Mouse (Mus musculus): ENCODE results near the gene Ngly1. TPM values are rescaled to one million over a fixed set of nuclear protein-coding genes. Genes with fewer than 3 reads are reported as not detected.
A peak's percentile ranks its signal among the peaks of the same experiment; 100 is the strongest.

The Ngly1 gene
- 10 to 100 TPM; 48.5 to 52.5 TPM for total RNA-seq (2021)
- long read RNA-seq, experiment 1, transcript Ngly1-201 (12 exons, 2,935 nt): major isoform, 77 of 112 reads
- long read RNA-seq, experiment 1, partial matches to known transcripts: 15 of 112 reads
- long read RNA-seq, experiment 1, other reads (novel, unspliced or antisense): 18 of 112 reads
- long read RNA-seq, experiment 2, transcript Ngly1-201 (12 exons, 2,935 nt): major isoform, 48 of 54 reads
- long read RNA-seq, experiment 2, partial matches to known transcripts: 3 of 54 reads
- long read RNA-seq, experiment 2, other reads (novel, unspliced or antisense): 2 of 54 reads

DNA sequence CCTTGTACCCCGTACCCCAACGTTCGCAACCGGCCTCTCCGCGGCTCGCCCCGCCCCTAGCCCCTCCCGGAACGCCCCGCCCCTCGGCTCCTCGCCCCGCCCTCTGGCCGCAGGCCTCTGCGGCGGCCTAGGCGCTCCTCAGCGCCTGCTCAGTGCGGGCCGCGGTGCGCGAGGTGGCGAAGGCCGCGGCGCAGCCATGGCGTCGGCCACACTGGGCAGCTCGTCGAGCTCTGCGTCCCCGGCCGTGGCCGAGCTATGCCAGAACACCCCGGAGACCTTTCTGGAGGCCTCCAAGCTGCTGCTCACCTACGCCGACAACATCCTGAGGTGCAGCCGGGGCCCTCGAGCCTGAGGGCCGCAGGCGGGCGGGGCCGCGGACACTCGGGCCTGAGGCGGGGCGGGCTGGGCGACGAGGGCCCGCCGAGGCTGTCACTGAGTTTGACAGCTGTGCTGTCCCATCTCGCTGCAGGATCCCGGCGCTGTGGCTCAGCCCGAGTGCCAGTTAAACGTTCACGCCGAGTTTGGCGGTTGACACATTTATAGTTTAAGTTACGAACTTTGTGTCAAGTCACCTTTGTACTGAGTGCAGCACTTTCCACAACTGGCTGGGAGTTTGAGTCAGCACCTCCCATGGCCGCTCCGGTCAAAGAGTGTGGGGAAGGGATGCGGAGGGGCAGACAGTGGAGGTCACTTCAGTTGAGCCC is at the start of gene Ngly1, which contains the start of gene Oxsm:
Gene Ngly1, plus strand, starts transcription at position 110 of the 704 bp plus-strand sequence.
Gene Oxsm, minus strand, starts transcription at position 638 of the 704 bp plus-strand sequence.
- DNase-seq: peak; percentile 95

DNA sequence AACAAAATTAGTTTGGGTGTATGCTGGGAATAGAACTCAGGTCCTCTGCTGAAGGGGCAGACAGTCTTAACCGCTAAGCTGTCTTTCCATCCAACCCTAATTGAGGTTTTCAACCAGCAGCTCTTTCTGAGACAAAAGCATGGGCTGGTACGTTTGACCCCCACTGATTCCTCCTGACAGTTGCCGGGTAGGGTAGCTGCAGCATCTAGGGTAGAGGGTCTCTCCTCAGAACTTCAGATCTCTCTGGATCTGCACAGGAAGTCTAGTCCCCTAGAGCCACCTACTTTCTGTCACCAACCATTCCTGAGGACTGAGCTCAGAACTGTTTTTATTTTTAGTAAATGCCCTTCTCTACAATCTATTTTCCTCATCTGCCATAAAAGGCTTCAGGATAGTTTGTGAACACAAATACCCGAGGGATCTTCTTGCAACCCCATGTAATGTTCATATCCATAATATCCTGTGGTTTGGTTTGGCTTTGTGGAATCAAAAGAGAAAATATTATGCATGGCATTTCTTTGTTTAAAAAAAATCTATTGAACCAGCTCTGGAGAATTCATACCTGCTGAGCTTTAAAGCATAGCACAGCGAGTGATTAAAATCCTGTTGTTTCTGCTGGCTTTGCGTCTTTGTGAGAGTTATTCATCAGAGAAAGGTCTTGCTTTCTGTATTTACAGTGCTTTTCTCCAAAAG is 48.7 kb upstream of the Ngly1 start:
- DNase-seq: no peak

DNA sequence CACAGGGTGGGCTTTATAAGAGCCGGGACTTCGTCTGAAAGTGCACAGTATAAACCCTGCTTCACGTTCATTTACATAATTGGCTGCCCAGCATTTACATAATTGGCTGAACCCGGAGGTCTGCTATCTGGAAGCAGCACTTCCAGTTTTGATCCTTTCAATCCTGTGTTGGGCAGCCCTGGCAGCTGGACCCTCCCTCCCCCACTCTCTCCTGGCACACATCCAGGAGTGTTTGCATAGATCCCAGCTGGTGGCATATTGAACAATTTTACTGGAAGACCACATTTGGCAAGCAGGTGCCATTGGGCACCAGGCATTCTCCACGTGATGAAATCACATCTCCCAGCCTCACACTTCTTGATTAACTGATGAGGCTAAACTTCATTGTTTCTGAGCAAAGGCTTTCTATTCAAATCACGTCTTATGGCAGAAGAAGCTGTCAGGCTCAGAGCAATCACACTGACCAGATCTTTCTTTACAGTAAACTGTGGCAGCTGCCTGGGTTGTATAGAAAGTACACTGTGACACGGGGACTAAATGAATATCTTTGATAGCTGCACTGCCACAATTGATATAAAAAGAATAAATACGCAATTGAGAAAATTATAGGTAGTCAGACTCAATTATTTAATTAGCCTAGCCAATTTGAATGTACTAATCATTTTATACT is 48.0 kb upstream of the Ngly1 start:
- peak; percentile 18 for DNase-seq

DNA sequence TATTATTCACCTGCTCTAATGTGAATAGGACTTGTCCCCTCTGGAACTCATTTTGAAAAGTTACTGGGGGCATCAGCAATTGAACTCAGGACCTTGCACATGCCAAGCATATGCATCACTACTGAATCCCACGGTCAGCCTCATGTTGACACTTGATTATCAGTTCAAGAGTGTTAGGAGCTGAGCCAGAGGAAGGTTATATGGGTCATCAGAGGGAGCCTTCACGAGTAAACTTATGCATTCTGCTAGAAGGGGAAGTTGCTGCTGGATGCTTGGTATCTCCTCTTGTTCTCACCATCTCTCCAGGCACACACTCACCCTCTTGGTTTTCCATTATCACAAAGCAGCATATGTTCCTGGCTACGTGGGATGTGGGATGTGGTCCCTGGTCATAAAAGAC is 47.4 kb upstream of the Ngly1 start:
- DNase-seq: no peak

DNA sequence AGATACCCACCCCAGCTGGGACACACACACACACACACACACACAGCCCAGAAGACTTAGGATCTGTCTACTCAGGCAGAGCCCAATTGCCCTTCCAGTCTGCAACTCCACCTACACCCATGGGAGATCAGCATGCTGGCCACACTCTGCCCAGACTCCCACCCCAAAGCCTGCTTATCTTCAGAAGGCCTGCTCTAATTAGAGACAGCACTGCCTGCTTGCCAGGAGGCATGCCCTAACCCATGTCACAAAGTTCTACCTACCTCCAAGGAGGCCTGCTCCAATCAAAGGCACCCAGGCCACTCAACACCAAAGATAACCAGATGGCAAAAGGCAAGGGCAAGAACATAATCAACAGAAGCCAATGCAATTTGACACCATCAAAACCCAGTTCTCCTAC is 41.4 kb upstream of the Ngly1 start:
- DNase-seq: no peak

DNA sequence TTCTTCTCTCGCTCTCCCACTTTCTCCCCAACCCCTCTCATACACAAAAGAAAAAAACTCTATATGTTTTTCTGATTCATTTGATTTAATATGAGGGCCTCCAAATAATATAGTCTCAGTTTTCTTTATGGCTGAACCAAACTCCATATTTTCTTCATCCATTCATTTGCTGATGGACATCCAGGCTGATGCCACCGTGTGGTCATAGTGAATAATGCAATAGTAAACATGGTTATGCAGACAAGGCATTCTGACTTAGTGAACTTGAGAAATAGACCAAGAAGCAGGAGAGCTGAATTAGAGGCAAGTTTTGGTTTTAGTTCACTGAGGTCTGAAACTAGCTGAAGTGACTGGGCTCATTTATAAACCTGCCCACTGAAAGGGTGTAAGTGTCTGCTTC is 30.1 kb upstream of the Ngly1 start:
- DNase-seq: peak; percentile 7

DNA sequence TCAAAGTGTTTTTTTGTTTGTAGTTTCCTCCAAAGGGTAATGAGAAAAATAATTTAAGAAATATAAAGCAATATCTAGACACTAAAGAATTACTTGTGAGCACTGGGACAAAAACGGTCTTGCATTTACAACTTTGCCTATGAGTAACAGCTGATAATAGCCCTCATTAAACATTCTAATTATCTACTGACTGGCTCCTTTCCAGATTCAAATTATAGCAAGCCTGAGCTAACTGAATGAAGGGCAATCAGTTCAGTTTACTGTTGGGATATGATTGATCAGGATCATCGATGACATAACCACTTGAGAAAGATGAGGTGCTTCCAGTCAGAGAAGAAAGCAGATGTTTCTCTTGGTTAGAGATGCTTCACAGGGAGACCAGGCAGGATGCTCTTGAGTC is 19.7 kb upstream of the Ngly1 start:
- no peak for DNase-seq

DNA sequence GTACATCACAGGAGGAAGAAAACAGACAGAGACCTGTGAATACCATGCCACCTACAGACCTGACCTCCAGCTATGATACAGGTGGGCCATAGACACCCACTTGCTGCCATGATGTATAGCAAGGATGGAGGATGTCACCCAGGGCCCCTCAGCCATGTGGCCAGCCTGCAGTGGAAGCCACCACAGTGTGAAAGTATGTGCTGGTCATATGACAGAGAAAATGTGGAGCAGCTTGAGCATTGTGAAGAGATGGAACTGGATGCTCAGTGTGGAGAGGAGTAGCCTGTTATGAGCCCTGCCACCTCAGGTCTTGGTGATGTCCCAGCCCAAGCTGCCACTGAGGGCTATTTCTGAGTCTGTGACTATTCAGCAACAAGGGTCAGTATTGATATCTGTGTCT is 18.5 kb upstream of the Ngly1 start:
- DNase-seq: no peak

DNA sequence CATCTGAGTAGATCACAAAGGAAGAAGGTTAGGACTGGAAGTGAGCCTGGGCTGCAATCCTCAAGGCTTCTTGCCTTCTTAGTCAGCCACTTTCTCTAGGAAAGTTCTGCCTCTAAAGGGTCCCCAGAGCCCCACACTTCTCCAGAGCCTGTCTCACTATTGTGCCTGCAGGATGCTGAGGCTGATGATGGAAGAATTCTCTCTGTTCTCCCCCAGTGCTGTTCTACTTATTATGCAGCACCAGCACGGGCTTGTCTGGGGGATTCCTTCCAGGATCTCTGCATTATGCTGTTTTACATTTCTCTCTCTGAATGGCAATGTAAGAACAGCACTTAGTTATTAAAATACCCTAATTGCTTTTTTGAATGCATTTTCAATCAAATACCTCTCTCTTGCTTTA is 15.6 kb upstream of the Ngly1 start:
- no peak for DNase-seq

DNA sequence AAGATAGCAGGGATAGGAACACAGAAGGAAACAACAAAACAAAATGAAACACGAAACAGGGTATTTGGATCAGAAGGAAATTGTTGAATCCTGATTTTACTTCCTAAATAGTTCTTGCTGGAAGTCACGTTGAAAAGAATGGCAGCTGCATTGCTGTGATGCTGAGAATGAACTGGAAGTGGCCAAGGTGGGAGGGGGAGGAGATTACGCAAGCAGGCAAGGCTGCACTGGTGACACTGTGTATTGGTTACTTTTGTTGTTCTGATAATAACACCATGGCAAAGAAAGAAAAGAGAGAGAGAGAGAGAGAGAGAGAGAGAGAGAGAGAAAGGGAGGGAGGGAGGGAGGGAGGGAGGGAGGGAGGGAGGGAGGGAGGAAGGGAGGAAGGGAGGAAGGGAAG is 12.6 kb upstream of the Ngly1 start:
- no peak for DNase-seq

DNA sequence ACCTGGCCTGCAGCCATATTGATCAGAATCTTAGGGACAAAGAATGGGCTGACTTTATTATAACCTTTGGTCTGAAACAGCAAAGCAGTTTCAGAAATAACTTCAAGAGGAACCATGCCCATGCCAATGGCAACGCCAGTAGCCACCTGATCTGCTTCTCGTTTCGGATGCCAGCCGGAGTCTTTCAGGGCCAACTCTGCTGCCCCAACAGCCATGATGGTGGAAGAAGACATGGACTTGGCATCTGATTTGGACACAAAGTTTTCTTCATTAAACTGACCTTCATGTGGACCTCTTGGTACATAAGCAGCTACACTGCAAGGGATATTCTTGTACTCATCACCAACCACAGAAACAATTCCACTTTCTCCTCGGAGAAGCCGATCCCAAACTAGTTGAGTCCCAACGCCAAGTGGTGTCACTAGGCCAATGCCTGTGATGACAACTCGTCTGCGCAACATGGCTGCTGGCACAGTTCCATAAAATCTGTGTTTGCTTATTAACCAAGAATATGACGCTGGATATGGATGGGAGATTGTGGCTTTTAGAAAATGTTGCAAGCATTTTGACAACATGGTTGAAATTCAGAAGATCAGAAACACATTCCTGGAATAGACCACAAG is 6.8 kb upstream of the Ngly1 start:
- no peak for DNase-seq

DNA sequence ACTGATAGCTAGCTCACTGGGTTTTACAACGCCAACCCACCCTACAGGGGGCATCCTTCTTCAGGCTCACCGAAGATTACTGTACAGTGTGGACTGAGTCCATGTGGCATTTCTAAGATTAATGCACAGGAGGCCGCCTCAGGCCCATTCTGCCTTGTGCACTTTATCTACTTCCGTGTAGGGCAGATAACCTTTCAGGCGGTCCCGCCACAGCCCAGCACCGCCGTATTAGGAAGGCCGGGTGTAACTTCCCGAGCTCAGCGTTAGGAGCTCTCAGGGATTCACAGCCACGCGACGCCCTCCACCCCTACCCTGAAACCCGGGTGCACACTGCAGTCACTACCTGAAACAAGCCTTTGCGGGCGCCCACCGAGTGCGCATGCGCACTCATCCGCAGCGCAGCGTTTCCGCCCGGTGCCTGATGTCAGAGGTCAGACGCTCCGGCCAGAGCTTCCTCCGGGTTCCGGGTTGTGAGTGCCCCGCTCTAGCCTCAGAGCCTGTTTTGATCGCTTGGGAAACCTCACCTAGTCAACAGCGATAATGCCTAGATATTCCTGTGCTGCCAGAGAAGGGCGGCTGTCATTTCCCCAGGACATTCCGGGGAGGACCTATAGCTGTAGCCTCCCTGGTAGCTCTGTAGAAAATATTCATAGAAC is 6.0 kb upstream of the Ngly1 start:
- peak; percentile 94 for DNase-seq

DNA sequence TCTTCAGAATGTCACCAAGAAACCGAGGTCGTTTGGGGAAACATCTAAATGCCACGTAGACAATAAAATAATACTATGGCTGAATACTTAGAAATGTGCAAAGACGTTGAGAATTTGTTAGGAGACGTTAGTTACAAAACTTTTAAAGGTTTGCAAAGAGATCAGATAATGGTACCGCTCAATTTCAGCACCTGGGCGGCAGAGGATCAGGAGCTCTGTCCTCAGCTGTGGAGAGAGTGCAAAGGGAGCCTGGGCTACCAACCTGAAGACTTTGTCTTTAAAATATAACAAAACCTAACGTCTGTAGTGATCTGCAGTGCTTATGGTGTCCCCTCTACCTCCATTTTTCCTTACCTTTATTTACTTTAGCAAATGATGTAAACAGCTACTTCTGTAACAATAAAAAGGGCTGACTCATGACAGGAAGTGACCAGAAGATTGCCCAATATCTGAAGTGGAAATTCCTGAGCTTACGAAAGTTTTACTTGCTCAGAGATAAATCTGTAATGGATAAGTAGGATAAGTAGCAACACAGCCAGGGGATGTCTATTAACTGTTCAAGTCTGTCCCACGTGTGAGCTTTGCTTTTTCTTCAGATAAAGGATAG is 5.4 kb upstream of the Ngly1 start:
- peak; percentile 30 for DNase-seq

DNA sequence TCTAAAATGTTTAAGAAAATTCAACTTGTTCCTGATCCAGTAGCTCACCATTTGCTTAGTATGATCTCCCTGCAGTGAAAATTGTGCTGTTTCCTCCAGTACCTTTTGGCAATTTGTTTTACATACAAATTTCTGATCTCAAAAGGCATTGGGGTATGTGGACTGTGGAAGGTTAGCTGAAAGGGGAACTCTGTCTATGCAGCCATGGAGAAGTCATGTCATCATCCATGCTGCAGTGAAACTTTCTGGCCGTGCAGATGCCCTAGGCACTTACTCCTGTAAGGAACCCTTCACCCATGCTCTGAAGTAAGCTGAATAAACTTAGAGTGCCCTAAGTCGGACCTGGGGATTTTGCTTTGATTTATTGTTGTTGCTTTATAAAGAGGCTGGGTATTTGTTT is 4.7 kb upstream of the Ngly1 start:
- no peak for DNase-seq

DNA sequence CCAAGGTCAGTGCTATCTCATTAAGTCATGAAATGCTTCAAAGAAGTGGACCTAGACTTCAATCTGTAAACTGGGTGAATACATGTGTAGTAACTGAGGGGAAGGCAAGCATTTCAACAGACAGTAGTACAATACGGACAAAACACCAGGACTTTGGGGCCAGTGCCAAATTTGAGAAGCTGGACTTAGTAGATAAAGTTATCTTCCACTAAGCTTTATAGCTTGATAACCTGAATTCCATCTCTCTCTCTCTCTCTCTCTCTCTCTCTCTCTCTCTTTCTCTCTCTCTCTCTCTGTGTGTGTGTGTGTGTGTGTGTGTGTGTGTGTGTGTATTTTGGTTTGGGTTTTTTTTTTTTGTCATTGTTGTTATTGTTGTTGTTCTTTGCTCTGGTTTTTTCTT is 4.0 kb upstream of the Ngly1 start:
- no peak for DNase-seq

DNA sequence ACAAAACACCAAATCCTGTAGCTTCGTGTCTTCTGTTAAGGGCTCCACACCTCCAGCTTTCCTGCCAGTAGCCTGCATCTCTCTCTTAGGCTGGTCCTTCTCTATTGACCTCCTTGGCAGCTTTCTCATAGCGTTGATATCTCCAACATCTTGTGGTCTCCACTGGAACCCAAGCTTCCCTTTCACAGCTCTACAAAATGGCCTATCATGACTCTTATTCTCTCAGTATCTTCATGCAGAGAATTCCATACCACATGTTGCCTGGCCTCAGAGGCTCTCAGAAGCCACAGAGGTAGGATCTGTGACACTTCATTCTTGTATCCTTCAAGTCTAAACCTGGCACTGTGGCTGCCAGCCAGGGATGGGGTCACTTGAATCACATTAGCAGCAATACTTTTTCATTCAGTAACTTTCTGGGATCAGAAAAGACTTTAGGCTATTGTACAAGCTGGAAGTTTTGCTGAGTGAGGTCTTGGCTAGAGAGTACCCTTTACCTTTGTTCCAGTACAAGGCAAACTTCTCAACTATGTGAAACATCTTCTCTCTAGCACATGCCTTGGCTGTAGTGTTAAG is 2.7 kb upstream of the Ngly1 start:
- DNase-seq: no peak

DNA sequence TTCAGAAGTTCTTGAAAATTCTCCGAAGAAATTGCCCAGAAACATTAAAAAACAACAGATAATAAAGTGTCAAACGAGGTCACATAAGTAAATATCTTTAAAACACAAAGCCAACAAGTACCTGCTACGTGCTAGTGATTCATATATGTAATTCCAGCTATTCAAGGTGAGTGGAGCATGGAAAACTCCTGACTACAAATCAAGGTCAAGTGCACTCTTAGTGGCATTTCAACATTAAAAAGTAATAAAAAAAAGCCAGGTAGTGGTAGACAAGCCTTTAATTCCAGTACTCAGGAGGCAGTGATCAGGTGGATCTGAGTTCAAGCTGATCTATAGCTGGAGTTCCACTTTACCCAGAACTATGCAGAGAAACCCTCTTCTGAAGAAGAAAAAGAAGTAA is 945 bp upstream of the Ngly1 start:
- DNase-seq: no peak

DNA sequence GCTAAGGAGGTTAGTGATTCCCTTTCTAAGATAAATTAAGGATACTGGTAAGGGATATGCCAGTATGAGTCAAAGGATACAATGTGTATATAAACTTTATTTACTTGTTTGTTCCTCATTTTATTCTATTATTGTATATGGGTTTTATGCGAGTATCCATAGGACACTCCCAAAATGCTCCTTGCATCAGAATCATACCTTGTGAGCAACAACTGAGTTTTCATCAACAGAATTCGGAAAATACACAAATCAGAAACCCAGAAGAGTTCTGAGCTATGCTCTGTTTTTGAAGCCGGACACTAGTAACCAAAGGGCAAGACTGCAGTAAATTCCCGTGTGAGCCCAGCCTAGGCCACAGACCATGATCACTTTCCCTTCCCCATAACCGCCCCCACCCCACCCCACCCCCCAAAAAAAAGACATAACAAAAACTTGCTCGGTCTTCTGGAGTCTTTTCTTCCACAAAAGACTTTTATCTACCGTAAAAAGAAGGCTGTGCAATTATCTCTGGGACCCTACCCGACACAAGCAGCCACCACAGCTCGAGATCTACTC is 400 bp upstream of the Ngly1 start:
- DNase-seq: no peak

DNA sequence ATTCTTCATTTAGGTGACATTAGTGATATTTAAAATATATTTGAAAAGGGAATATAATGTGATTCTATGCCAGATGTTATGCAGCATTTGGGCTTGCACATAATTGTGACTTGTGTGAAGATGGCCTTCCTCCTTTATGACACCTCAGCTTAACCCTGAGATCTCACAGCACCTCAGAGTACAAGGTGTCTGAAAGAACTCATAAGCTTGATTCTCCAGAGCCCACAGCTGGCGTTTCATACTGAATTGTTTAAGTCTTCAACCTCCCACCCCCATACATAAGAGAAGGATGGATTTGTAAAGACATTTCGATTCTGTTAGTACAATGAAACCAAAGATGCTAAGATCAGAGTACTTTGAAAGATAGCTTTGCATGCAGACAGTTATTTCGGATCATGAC is 1.0 kb downstream of the Ngly1 start:
- DNase-seq: no peak

DNA sequence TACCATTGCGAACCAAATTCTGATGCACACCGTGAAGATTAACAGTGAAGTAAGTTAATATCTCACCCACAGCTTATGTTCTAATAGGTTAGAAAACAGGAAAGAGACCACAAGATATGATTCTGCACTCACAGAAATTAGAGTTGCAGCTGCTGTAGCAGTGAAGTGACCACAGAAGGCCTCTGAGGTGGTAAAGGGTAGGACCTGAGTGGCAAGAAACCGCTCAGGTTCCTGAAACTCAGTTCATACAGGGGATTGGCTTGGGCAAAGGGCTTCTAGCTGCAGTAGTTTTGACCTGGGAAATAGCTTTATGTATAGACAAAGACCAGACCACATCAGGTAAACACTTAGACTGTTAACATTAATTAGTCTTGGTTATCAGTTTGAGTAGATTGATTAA is 6.7 kb downstream of the Ngly1 start:
- no peak for DNase-seq

DNA sequence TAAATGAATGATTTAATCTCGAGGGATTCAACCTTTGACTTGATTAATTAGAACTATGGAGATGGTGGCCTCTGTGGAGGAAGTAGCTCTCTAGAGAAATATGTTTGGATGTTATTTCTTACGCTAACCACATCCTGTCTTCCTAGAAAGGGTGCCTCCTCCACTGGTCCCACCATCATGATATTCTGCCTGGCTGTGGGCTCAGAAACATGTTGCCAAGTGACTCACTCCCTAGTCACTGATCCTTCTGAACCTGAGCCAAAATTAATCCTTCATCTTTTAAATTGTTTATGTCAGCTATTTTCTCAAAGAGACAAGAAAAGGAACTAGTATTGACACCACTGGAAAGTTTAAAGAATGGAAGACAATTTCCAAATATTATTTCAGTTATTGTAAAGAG is 7.1 kb downstream of the Ngly1 start:
- no peak for DNase-seq

All from adrenal gland, postnatal 10 days (tissue).